Mouse (Mus musculus) lung, embryonic 14.5 days (tissue): ENCODE results near the gene Zfp653. TPM values are rescaled to one million over a fixed set of nuclear protein-coding genes. Genes with fewer than 3 reads are reported as not detected.

Experiments used
- ATAC-seq: fragments of 200-750 bp; cut with Nextera tagmentation; 2 replicates; pipeline ENCODE4 v1.8.0; 2017; ENCODE audit warnings: mild to moderate bottlenecking, moderate TSS enrichment, moderate library complexity; ENCODE audit not compliant: insufficient read depth
- DNase-seq: peaks from one replicate; pipeline ENCODE4 v3.0.0-alpha.2; 2015
- H3K27ac ChIP-seq: fragments of 300-500 bp; sonication (generic); 2 replicates; pipeline ENCODE4 v1.5.1; 2014; ENCODE audit warnings: low read depth, mild to moderate bottlenecking, moderate library complexity
- H3K27me3 ChIP-seq: fragments of 300-500 bp; sonication (generic); 2 replicates; pipeline ENCODE4 v1.6.1; 2014; ENCODE audit warnings: low read length, control low read depth; ENCODE audit not compliant: insufficient read depth
- H3K36me3 ChIP-seq: fragments of 300-500 bp; sonication (generic); 2 replicates; pipeline ENCODE4 v1.6.1; 2014; ENCODE audit warnings: control low read depth; ENCODE audit not compliant: insufficient read depth
- H3K4me1 ChIP-seq: fragments of 300-500 bp; sonication (generic); 2 replicates; pipeline ENCODE4 v1.6.1; 2014; ENCODE audit warnings: antibody characterized with exemption, control low read depth; ENCODE audit not compliant: insufficient read depth
- H3K4me2 ChIP-seq: fragments of 300-500 bp; sonication (generic); 2 replicates; pipeline ENCODE4 v1.6.1; 2014; ENCODE audit warnings: mild to moderate bottlenecking
- H3K4me3 ChIP-seq: fragments of 300-500 bp; sonication (generic); 2 replicates; pipeline ENCODE4 v1.5.1; 2014; ENCODE audit warnings: low read depth, low read length
- H3K9ac ChIP-seq: fragments of 300-500 bp; sonication (generic); 2 replicates; pipeline ENCODE4 v1.6.1; 2014
- H3K9me3 ChIP-seq: fragments of 300-500 bp; sonication (generic); 2 replicates; pipeline ENCODE4 v1.6.1; 2016; ENCODE audit warnings: low read depth, low read length, control low read depth
- CTCF ChIP-seq: IDR thresholded peaks from 2 replicates; pipeline ENCODE4 v1.5.1; 2016; ENCODE audit warnings: antibody characterized with exemption, low read depth
- WGBS: fragments of 180-500 bp; shearing (Covaris S2); extraction: QIAGEN DNeasy Blood & Tissue Kit; methylation state at CpG from one replicate; pipeline ENCODE4 v1.1.7; 2014; 5-methylcytosine and 5-hydroxymethylcytosine counted together
- polyA plus RNA-seq: library from polyadenylated mRNA; unstranded; fragments of >200 nt; fragmentation: Nextera tagmentation; extraction: Ambion mirVana; gene quantifications from 2 replicates; pipeline ENCODE4 v1.2.1, GENCODE M21; 2014

Gene Zfp653
- polyA plus RNA-seq, 1 experiment from 2014 or later: 12.4 TPM

DNA sequence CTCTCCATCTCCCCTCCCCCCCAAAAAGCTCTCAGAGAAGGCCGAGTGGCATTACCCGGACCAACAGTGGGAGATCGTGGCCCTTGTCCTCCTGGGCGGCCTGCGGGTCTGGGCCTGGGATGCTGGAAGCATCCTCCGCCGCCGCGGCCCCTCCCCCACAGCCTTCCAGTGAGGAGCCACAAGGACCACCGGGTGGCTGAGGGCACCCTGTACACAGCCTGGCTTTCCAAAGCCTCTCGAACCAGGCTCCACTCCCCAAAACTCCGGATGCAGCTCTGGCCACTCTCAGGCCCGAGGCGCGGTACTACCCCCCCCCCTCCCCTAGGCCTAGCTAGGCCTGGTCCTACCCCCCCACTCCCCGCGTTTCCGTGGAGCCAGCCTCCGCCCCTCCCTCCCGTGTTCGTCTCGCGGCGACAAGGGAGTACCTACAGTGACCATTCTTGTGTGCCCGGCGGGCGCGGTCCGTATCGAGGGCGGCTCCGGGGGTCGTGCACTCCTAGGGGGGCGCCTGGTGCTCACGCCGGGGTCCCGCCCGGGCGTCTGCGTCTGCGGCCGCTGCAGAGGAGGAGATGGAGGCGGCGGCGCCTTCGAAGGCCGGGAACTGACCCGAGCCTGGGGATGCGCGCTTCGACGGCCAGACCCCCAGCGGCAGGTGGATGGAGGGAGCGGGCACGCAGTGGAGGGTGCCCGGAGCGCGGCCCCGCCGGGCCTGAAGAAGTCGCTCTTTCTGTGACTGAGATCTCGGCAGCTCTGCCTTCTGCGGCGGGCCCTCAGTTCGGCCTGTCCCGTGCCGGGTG is 19.8 kb downstream of the Zfp653 start:
- H3K4me2 ChIP-seq: peak overlapping the region; percentile 61

GRCm38 (mm10) chr9:22050351-22050889 is 20.8 kb downstream of the Zfp653 start:
- H3K4me1 ChIP-seq: peaks cover 12% of the 10 kb centered on the region
- H3K9ac ChIP-seq: no peak overlapping the region; the same call in 1 of the 2 replicates
- H3K27me3 ChIP-seq: peaks cover 66% of the 10 kb centered on the region
- peak overlapping the region; percentile 61 for H3K4me2 ChIP-seq
- no peak for ATAC-seq
- under 1% methylated on average over 41 of the region's 43 CpGs for WGBS
- peak overlapping the region; percentile 33 for H3K4me3 ChIP-seq
- no peaks in the 10 kb centered on the region for H3K36me3 ChIP-seq
- DNase-seq: peak; percentile 73
- H3K9me3 ChIP-seq: no peaks in the 10 kb centered on the region
- H3K27ac ChIP-seq: no peak overlapping the region
- no peak for TF ChIP-seq CTCF

More for the DNA sequence above, 19.8 kb downstream of the Zfp653 start:
- Histone ChIP-seq H3K9me3 (no peaks in the 10 kb centered on the region), H3K4me3 (peak overlapping the region; percentile 33), H3K4me1 (peaks cover 12% of the 10 kb centered on the region), H3K36me3 (no peaks in the 10 kb centered on the region), H3K27me3 (peaks cover 69% of the 10 kb centered on the region), H3K27ac (no peak overlapping the region), H3K9ac (no peak overlapping the region)
- TF ChIP-seq CTCF: no peak
- 3% methylated on average over 61 of the region's 67 CpGs for whole genome bisulfite sequencing
- no peak for DNase-seq
- 0 out of 2 replicates have a peak, but pooled peaks have one; percentile 9 for ATAC-seq

- ATAC-seq: no peak
- Histone ChIP-seq H3K36me3 (no peaks in the 10 kb centered on the region), H3K27ac (no peak overlapping the region), H3K9ac (no peak overlapping the region), H3K4me1 (peaks cover 12% of the 10 kb centered on the region), H3K4me2 (no peak overlapping the region), H3K9me3 (no peaks in the 10 kb centered on the region), H3K4me3 (peak overlapping the region; percentile 33; the same call in 1 of the 2 replicates), H3K27me3 (peaks cover 60% of the 10 kb centered on the region)
- DNase-seq: no peak
- 42% methylated on average over 4 of the region's 4 CpGs for WGBS
- no peak for TF ChIP-seq CTCF
These were observed 21.4 kb downstream of the Zfp653 start for GRCm38 (mm10) chr9:22049721-22050270.

DNA sequence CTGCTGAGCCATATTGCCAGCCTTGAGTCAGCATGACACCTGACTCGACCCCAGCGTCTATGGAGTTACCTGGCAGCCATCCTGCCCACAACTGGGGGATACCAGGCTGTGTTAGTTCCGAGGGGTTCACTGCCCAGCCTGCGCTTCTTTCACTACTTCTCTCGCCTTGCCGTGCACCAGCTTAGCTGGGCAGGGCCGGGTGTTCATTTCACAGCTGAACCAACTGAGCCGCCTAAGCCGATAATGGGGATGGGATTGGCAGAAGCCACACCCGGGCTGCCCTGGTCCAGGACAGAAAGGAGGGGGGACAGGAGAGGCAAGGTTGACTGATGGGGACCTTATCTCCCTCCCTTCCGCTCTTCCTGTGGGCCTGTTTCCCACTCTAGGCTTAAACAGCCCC is 21.9 kb downstream of the Zfp653 start:
- ATAC-seq (no peak), DNase-seq (no peak)
- H3K4me2 ChIP-seq: no peak overlapping the region
- no peak overlapping the region for H3K4me3 ChIP-seq
- WGBS: 64% methylated on average over 11 of the region's 11 CpGs
- no peak for TF ChIP-seq CTCF
- H3K27me3 ChIP-seq: peaks cover 55% of the 10 kb centered on the region
- H3K9ac ChIP-seq: no peak overlapping the region
- H3K27ac ChIP-seq: no peak overlapping the region
- peaks cover 12% of the 10 kb centered on the region for H3K4me1 ChIP-seq
- no peaks in the 10 kb centered on the region for H3K36me3 ChIP-seq
- no peaks in the 10 kb centered on the region for H3K9me3 ChIP-seq

DNA sequence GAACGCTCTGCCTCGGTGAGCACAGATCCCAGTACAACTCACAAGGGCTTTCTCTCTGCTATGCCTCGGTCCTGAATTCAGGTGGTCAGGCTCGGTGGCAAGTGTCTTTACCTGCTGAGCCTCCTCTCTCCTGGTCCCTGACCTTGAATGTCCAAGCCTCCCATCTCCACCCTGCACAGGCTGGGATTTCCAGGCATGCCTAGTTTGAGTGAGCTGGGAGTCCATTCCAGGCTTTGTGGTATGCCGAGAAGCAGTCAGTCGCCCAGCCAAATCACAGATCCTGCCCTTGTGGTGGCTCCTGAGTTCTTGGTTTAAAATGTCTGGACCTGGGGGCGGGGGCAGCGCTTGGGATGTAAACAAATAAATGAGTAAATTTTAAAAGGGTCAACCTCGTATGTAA is 23.8 kb downstream of the Zfp653 start:
- DNase-seq (no peak), ATAC-seq (no peak)
- Histone ChIP-seq H3K4me2 (no peak overlapping the region), H3K36me3 (no peaks in the 10 kb centered on the region), H3K9me3 (no peaks in the 10 kb centered on the region), H3K4me3 (no peak overlapping the region), H3K27ac (no peak overlapping the region), H3K4me1 (peaks cover 12% of the 10 kb centered on the region), H3K9ac (no peak overlapping the region), H3K27me3 (peaks cover 38% of the 10 kb centered on the region)
- 47% methylated on average over 9 of the region's 9 CpGs for WGBS
- TF ChIP-seq CTCF: no peak

GRCm38 (mm10) chr9:22041832-22042231 is 29.3 kb downstream of the Zfp653 start:
- Histone ChIP-seq H3K27ac (no peak overlapping the region), H3K27me3 (no peaks in the 10 kb centered on the region), H3K4me2 (no peak overlapping the region), H3K9me3 (no peaks in the 10 kb centered on the region), H3K9ac (no peak overlapping the region), H3K36me3 (no peaks in the 10 kb centered on the region), H3K4me3 (no peak overlapping the region), H3K4me1 (no peaks in the 10 kb centered on the region)
- no peak for TF ChIP-seq CTCF
- DNase-seq (no peak), ATAC-seq (no peak)
- WGBS: 64% methylated on average over 2 of the region's 2 CpGs

GRCm38 (mm10) chr9:22037826-22038225 is 33.4 kb downstream of the Zfp653 start:
- no peak for ATAC-seq
- H3K9me3 ChIP-seq: no peaks in the 10 kb centered on the region
- H3K4me2 ChIP-seq: no peak overlapping the region
- 68% methylated on average over 10 of the region's 10 CpGs for WGBS
- no peak overlapping the region for H3K27ac ChIP-seq
- no peak overlapping the region for H3K9ac ChIP-seq
- no peak for TF ChIP-seq CTCF
- H3K4me1 ChIP-seq: no peaks in the 10 kb centered on the region
- DNase-seq: no peak
- no peak overlapping the region for H3K4me3 ChIP-seq
- no peaks in the 10 kb centered on the region for H3K27me3 ChIP-seq
- H3K36me3 ChIP-seq: no peaks in the 10 kb centered on the region
